In the genomic region with DNA sequence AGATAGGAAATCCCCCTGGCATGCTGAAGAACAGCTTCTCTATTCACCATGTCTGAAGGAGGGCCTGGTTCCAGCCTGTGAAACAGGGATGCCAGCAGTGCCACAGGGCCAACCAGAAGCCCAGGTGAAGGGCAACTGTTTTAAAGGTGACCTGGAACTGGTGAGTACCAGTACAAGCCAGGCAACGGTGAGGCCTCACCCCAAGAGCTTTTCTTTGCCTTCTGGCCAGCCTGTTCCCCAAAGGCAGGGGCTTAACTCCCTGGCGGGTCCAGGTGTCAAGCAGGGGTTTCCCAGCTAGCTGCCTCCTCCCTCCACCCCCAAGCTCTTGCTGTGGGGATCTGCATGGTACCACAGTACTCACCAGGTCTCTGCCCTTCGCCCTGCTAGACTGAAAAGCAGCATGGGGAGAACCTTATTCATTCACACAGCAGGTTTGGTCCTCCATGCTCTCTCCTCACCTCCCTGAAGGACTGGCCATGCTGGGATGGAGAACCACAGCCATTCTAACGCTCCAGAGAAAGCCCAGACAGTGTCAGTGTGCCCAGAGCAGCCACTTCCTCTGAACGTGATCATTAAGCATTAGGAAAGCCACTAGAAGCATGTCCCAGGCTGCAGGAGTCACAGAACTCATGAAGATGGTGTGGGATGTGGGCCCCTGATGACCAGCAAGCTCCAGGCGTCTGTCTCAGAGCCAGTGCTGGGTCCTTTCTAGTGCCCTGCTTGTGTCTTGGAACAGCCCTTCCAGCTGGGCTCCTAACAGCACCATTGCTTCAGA, we compare ENCODE assay signal across 9 mouse cellular contexts. TPM values are rescaled to one million over a fixed set of nuclear protein-coding genes. Genes with fewer than 3 reads are reported as not detected.
DNase-seq lines count a peak whose midpoint lies in the region; ATAC-seq and TF ChIP-seq lines count a peak whose summit lies in the region.
"Had no signal": no experiment of that assay in that cellular context is flagged by ENCODE, and none has a peak within 500 bp of the region (broad histone marks: within the 10 kb centered on the region; RNA-seq: fewer than 3 reads in every experiment).

No protein-coding gene starts in this region.

- ATAC-seq in midbrain, embryonic 15.5 days (replicated peaks): no peak
- ATAC-seq in midbrain, embryonic 11.5 days (ENCODE audit: low FRiP score): no peak
- ATAC-seq in kidney, embryonic 16.5 days (ENCODE audit: low FRiP score, low TSS enrichment): no peak
- ATAC-seq in stomach, embryonic 16.5 days (ENCODE audit: insufficient read depth, low FRiP score): no peak
- ATAC-seq in activated CD4-positive, CD25-positive, alpha-beta regulatory T cell, adult 4 months: no peak

- no peak overlapping the region; the same call in 1 of the 2 replicates for H3K9ac ChIP-seq in midbrain, embryonic 15.5 days
- H3K9ac ChIP-seq in midbrain, embryonic 11.5 days (ENCODE audit: low read length): no peak overlapping the region
- peak overlapping the region; percentile 42 for H3K9ac ChIP-seq in kidney, embryonic 16.5 days (replicated peaks; ENCODE audit: low read length)
- peak overlapping the region; percentile 57 for H3K9ac ChIP-seq in stomach, embryonic 16.5 days (ENCODE audit: low read length)

- H3K4me2 ChIP-seq in midbrain, embryonic 15.5 days: peak overlapping the region; percentile 91; the same call in 1 of the 2 replicates
- H3K4me2 ChIP-seq in midbrain, embryonic 11.5 days: no peak overlapping the region
- peak overlapping the region; percentile 93; the same call in 1 of the 2 replicates for H3K4me2 ChIP-seq in kidney, embryonic 16.5 days (replicated peaks; ENCODE audit: low read depth, low read length)
- H3K4me2 ChIP-seq in stomach, embryonic 16.5 days (ENCODE audit: low read depth, low read length): peak overlapping the region; percentile 91

- no peak overlapping the region for H3K4me3 ChIP-seq in midbrain, embryonic 15.5 days
- no peak overlapping the region for H3K4me3 ChIP-seq in midbrain, embryonic 11.5 days (ENCODE audit: low read depth, low read length)
- no peak overlapping the region; the same call in none of the 2 replicates for H3K4me3 ChIP-seq in kidney, embryonic 16.5 days (ENCODE audit: low read length)
- peak overlapping the region; percentile 79 for H3K4me3 ChIP-seq in stomach, embryonic 16.5 days (replicated peaks; ENCODE audit: low read length)
- H3K4me3 ChIP-seq in layer of hippocampus, adult 2 months: no peak overlapping the region

- no peaks in the 10 kb centered on the region for H3K36me3 ChIP-seq in midbrain, embryonic 15.5 days (replicated peaks)
- H3K36me3 ChIP-seq in midbrain, embryonic 11.5 days (ENCODE audit: control insufficient read depth, insufficient read depth, low read length): no peaks in the 10 kb centered on the region
- no peaks in the 10 kb centered on the region for H3K36me3 ChIP-seq in kidney, embryonic 16.5 days (ENCODE audit: insufficient read depth, low read length)
- H3K36me3 ChIP-seq in stomach, embryonic 16.5 days (ENCODE audit: control insufficient read depth, insufficient read depth, low read length): no peaks in the 10 kb centered on the region

- peaks cover 35% of the 10 kb centered on the region for H3K4me1 ChIP-seq in midbrain, embryonic 15.5 days
- peaks cover 10% of the 10 kb centered on the region for H3K4me1 ChIP-seq in midbrain, embryonic 11.5 days (ENCODE audit: control insufficient read depth, insufficient read depth, low read length)
- H3K4me1 ChIP-seq in kidney, embryonic 16.5 days (ENCODE audit: insufficient read depth, low read length): peaks cover 43% of the 10 kb centered on the region
- peaks cover 39% of the 10 kb centered on the region for H3K4me1 ChIP-seq in stomach, embryonic 16.5 days (ENCODE audit: control insufficient read depth, insufficient read depth, low read length)

- peaks cover 8% of the 10 kb centered on the region; the same call in 1 of the 2 replicates for H3K27me3 ChIP-seq in midbrain, embryonic 15.5 days (replicated peaks)
- H3K27me3 ChIP-seq in midbrain, embryonic 11.5 days (ENCODE audit: control insufficient read depth, insufficient read depth, low read length): peaks cover 15% of the 10 kb centered on the region
- H3K27me3 ChIP-seq in kidney, embryonic 16.5 days (ENCODE audit: insufficient read depth, low read length): no peaks in the 10 kb centered on the region
- H3K27me3 ChIP-seq in stomach, embryonic 16.5 days (ENCODE audit: control insufficient read depth, insufficient read depth, low read length): no peaks in the 10 kb centered on the region

- no peak for TF ChIP-seq CTCF in layer of hippocampus, adult 2 months (conservative IDR thresholded peaks at IDR 0.05)

- H3K27ac ChIP-seq in midbrain, embryonic 15.5 days: no peak overlapping the region
- no peak overlapping the region for H3K27ac ChIP-seq in midbrain, embryonic 11.5 days (ENCODE audit: low read depth, low read length)
- H3K27ac ChIP-seq in kidney, embryonic 16.5 days (ENCODE audit: low read length): peak overlapping the region; percentile 29; the same call in 1 of the 2 replicates
- peak overlapping the region; percentile 57; the same call in 1 of the 2 replicates for H3K27ac ChIP-seq in stomach, embryonic 16.5 days (ENCODE audit: low read length)
- H3K27ac ChIP-seq in layer of hippocampus, adult 2 months: no peak overlapping the region

- DNase-seq in heart, adult 11 months: peak; percentile 92
- DNase-seq in heart, postnatal 4 days: no peak
- DNase-seq in midbrain, embryonic 11.5 days (ENCODE audit: low spot score, missing footprints): no peak
- DNase-seq in layer of hippocampus, adult 2 months (ENCODE audit: low spot score in 2 of 2): no peak

- no peaks in the 10 kb centered on the region for H3K9me3 ChIP-seq in midbrain, embryonic 15.5 days
- no peaks in the 10 kb centered on the region for H3K9me3 ChIP-seq in midbrain, embryonic 11.5 days (ENCODE audit: control insufficient read depth, low read length)
- no peaks in the 10 kb centered on the region for H3K9me3 ChIP-seq in kidney, embryonic 16.5 days (ENCODE audit: low read length)
- no peaks in the 10 kb centered on the region for H3K9me3 ChIP-seq in stomach, embryonic 16.5 days (replicated peaks; ENCODE audit: control insufficient read depth, low read length)

- 42% methylated on average over 6 of the region's 6 CpGs for WGBS in midbrain, embryonic 15.5 days
- 35% methylated on average over 6 of the region's 6 CpGs for WGBS in midbrain, embryonic 11.5 days
- 58% methylated on average over 6 of the region's 6 CpGs for WGBS in kidney, embryonic 16.5 days
- WGBS in stomach, embryonic 16.5 days: 46% methylated on average over 6 of the region's 6 CpGs

RNA-seq across cellular contexts. Expression of gene Socs1, which starts 2.8 kb away (rescaled TPM):
- total RNA-seq in heart, postnatal 4 days (2021): 1 to 10 TPM; 1.6 TPM
- 3.4 and 3.9 TPM in 2 replicates for polyA plus RNA-seq in midbrain, embryonic 15.5 days (2015; fragmentation: Nextera tagmentation; extraction: Ambion mirVana)
- 2.2 and 2.5 TPM in 2 replicates for polyA plus RNA-seq in midbrain, embryonic 11.5 days (2014; fragmentation: Nextera tagmentation; extraction: Ambion mirVana)
- polyA plus RNA-seq in kidney, embryonic 16.5 days (2015; fragmentation: Nextera tagmentation; extraction: Ambion mirVana): 5.8 and 7.3 TPM in 2 replicates
- polyA plus RNA-seq in stomach, embryonic 16.5 days (2015; fragmentation: Nextera tagmentation; extraction: Ambion mirVana): 6.2 and 7.3 TPM in 2 replicates
- 1 to 10 TPM; 4.0 to 4.6 TPM for polyA plus RNA-seq in activated CD4-positive, CD25-positive, alpha-beta regulatory T cell, adult 4 months (2017; shearing (Covaris generic))
- total RNA-seq in layer of hippocampus, adult 2 months (2021): under 1 TPM; 0.59 to 0.97 TPM

RNA-seq across cellular contexts. Expression of gene Tnp2, which starts 5.9 kb away (rescaled TPM):
- not detected for total RNA-seq in heart, postnatal 4 days (2021)
- polyA plus RNA-seq in midbrain, embryonic 15.5 days (2015; fragmentation: Nextera tagmentation; extraction: Ambion mirVana): not detected in 2 replicates
- not detected in 2 replicates for polyA plus RNA-seq in midbrain, embryonic 11.5 days (2014; fragmentation: Nextera tagmentation; extraction: Ambion mirVana)
- polyA plus RNA-seq in kidney, embryonic 16.5 days (2015; fragmentation: Nextera tagmentation; extraction: Ambion mirVana): not detected in 2 replicates
- polyA plus RNA-seq in stomach, embryonic 16.5 days (2015; fragmentation: Nextera tagmentation; extraction: Ambion mirVana): not detected in 2 replicates
- polyA plus RNA-seq in activated CD4-positive, CD25-positive, alpha-beta regulatory T cell, adult 4 months (2017; shearing (Covaris generic)): 1 to 10 TPM; 5.7 to 6.3 TPM
- not detected for total RNA-seq in layer of hippocampus, adult 2 months (2021)
- total RNA-seq: liver, adult 2 months had no signal
- polyA plus RNA-seq: liver, adult 2 months had no signal

RNA-seq across cellular contexts. Expression of gene Prm3, which starts 8.2 kb away (rescaled TPM):
- total RNA-seq in heart, postnatal 4 days (2021): not detected
- polyA plus RNA-seq in midbrain, embryonic 15.5 days (2015; fragmentation: Nextera tagmentation; extraction: Ambion mirVana): not detected in 2 replicates
- not detected in 2 replicates for polyA plus RNA-seq in midbrain, embryonic 11.5 days (2014; fragmentation: Nextera tagmentation; extraction: Ambion mirVana)
- not detected in 2 replicates for polyA plus RNA-seq in kidney, embryonic 16.5 days (2015; fragmentation: Nextera tagmentation; extraction: Ambion mirVana)
- not detected in 2 replicates for polyA plus RNA-seq in stomach, embryonic 16.5 days (2015; fragmentation: Nextera tagmentation; extraction: Ambion mirVana)
- not detected for polyA plus RNA-seq in activated CD4-positive, CD25-positive, alpha-beta regulatory T cell, adult 4 months (2017; shearing (Covaris generic))
- not detected for total RNA-seq in layer of hippocampus, adult 2 months (2021)
- total RNA-seq: liver, adult 2 months had no signal
- polyA plus RNA-seq: liver, adult 2 months had no signal

RNA-seq across cellular contexts. Expression of gene Prm2, which starts 13.4 kb away (rescaled TPM):
- total RNA-seq in heart, postnatal 4 days (2021): not detected
- polyA plus RNA-seq in midbrain, embryonic 15.5 days (2015; fragmentation: Nextera tagmentation; extraction: Ambion mirVana): not detected in 2 replicates
- not detected in 2 replicates for polyA plus RNA-seq in midbrain, embryonic 11.5 days (2014; fragmentation: Nextera tagmentation; extraction: Ambion mirVana)
- polyA plus RNA-seq in kidney, embryonic 16.5 days (2015; fragmentation: Nextera tagmentation; extraction: Ambion mirVana): not detected in 2 replicates
- not detected in 2 replicates for polyA plus RNA-seq in stomach, embryonic 16.5 days (2015; fragmentation: Nextera tagmentation; extraction: Ambion mirVana)
- not detected for polyA plus RNA-seq in activated CD4-positive, CD25-positive, alpha-beta regulatory T cell, adult 4 months (2017; shearing (Covaris generic))
- total RNA-seq in layer of hippocampus, adult 2 months (2021): not detected
- total RNA-seq: liver, adult 2 months had no signal
- polyA plus RNA-seq: liver, adult 2 months had no signal

RNA-seq across cellular contexts. Expression of gene Prm1, which starts 23.1 kb away (rescaled TPM):
- total RNA-seq in heart, postnatal 4 days (2021): not detected
- polyA plus RNA-seq in midbrain, embryonic 15.5 days (2015; fragmentation: Nextera tagmentation; extraction: Ambion mirVana): 0.41 and 0.42 TPM in 2 replicates
- not detected in 2 replicates for polyA plus RNA-seq in midbrain, embryonic 11.5 days (2014; fragmentation: Nextera tagmentation; extraction: Ambion mirVana)
- polyA plus RNA-seq in kidney, embryonic 16.5 days (2015; fragmentation: Nextera tagmentation; extraction: Ambion mirVana): not detected in 2 replicates
- polyA plus RNA-seq in stomach, embryonic 16.5 days (2015; fragmentation: Nextera tagmentation; extraction: Ambion mirVana): not detected in 2 replicates
- under 1 TPM in 1 of 2 experiments, not detected in 1; 0.77 TPM for polyA plus RNA-seq in activated CD4-positive, CD25-positive, alpha-beta regulatory T cell, adult 4 months (2017; shearing (Covaris generic))
- not detected for total RNA-seq in layer of hippocampus, adult 2 months (2021)
- total RNA-seq: liver, adult 2 months had no signal
- polyA plus RNA-seq: liver, adult 2 months had no signal

Comparison
In these comparisons a context has a peak if more than half of its experiments do, and no peak if none do; other contexts are left out.
1. H3K27ac ChIP-seq: peak in kidney, embryonic 16.5 days (single experiment) and stomach, embryonic 16.5 days (single experiment); none in midbrain, embryonic 15.5 days (single experiment), midbrain, embryonic 11.5 days (single experiment) and layer of hippocampus, adult 2 months (single experiment).
2. H3K9ac ChIP-seq: peak in kidney, embryonic 16.5 days (single experiment) and stomach, embryonic 16.5 days (single experiment); none in midbrain, embryonic 15.5 days (single experiment) and midbrain, embryonic 11.5 days (single experiment).